Mouse (Mus musculus) urinary bladder, adult 18-20 months (tissue): ENCODE results near the gene Trmt61a.
A peak's percentile ranks its signal among the peaks of the same experiment; 100 is the strongest.

Experiments
- DNase-seq, 2 experiments: peaks; one replicate each; pipeline ENCODE4 v3.0.0; 2022; ENCODE audit warnings: low spot score in 2 of 2, mixed read lengths in 2 of 2

Gene Trmt61a

DNA sequence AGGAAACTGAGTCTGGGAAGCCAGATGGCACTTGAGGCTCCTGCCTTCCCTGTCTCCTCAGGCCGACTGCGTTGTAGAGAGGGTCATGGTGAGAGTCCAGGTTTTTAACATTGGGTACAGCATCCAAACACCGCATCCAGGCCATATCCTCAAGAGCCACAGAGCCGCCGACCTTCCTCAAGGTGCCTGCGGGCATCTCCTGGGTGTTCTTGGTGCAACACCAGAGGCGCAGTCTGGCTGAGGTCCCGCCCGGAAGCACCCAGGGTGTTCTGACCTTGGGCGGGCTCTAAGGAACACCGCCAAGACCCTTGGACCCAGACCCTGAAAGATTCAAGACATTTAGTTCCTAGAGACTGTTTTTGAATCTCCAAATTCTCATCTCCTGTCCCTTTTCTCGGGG is 5.3 kb upstream of the Trmt61a start:
- peak in 1 of 2 experiments; percentile 37 for DNase-seq

DNA sequence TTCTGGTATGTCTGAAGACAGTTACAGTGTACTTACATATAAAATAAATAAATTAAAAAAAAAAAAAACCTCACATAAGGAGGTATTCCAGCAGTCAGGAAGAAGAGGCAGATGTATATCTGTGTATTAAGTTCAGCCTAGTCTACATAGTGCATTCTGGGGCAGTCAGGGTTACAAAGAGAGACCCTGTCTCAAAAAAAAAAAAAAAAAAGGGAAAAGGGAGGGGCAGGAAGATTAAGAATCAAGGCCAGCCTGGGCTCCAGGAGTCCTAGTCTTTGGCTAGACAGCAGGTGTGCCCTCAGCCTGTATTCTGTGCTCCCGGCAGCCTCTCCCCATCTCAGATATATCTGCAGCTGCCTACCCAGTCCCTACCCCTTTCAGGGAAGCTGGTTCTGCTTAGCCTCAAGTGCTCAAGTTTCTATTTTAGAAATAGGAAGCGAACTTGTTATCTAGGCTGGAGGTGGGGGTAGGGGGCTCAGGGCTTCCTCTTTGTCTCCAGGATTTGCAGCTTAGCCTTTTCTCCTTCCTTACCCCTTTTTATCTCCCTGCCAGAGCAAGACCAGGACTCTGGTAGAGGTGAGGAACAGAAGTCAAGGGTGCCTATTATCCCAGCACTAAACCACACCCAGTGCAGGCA is 2.9 kb upstream of the Trmt61a start:
- no peak for DNase-seq

DNA sequence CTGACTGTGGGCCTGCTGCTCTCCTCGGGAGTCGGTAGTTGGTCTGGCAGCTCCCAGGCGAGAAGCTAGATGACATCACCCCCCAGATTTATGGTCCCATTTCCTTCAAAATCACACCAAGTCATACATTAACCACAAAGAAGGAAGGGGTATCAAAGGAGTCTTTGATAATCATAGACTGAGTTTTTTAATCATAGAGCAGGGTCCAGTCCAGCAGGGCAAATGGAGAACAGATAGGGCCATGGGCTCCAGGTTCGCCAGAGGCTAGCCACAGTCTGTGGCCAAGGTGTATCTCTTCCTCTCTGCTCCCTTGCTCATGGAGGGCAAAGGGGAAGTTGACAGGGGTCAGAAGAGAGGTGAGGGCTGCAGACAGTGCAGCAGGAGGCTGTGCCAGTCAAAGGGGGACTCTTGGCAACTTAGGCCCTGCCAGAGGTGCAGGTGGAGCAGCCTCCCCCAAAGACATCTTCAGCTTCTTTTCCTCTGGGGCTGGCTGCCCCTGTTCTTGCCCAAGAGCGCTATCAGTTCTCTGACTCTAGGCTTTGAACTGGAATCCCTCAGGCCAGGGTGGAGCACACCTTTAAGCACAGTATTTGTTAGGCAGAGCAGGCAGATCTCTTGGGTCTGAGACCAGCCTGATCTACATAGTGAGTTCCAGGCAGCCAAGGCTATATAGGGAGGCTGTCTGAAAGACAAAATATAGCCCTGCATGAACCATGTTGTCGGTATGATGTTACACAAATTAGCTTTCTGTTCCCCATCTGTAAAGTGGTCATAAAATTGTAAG is 1.9 kb upstream of the Trmt61a start:
- DNase-seq: no peak

DNA sequence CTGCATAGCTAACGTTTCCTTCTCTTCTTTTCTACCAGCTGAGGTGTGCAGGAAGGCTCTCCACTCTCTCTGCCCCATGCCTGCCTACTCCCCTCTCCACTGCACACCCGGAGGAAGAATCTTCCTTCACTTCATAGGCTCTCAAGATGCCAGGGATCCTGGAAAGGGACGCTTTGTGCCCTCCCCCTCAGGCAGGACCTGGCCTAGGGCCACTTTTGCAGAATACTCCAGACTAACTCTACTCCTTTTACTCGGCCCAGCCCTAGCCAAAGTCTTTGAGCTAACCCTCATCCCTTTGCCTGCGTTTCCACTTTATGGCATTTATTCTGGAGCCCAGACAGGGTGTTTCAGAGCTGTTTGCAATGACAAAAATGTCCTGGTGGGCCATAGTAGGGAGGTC is 484 bp upstream of the Trmt61a start:
- DNase-seq: peak in 1 of 2 experiments; percentile 36

DNA sequence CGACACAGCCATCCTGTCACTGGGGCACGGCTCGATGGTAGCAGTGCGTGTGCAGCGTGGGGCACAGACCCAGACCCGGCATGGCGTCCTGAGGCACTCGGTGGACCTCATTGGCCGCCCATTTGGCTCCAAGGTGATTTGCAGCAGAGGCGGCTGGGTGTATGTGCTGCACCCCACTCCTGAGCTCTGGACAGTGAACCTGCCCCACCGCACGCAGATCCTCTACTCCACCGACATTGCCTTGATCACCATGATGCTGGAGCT is 697 bp downstream of the Trmt61a start:
- no peak for DNase-seq

DNA sequence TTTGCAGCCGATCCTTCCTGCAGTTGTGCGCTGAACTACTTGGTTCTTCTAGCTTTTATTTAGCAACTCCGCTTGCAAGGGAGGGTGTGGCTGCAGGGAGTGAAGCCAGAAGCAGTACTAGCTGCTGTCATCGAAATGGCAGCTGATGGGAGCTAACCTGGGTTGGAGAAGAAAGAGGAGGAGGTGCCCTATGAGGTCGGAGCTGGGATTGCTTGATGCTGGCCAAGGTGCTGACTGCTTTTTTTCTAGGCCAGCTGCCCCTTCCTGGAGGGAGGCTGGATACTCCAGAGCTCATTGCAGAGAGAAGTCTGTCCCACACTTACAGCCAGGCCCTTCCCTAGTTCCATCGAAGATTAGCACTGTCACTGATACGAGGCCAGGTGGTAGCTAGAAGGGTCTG is 1.1 kb downstream of the Trmt61a start:
- no peak for DNase-seq

DNA sequence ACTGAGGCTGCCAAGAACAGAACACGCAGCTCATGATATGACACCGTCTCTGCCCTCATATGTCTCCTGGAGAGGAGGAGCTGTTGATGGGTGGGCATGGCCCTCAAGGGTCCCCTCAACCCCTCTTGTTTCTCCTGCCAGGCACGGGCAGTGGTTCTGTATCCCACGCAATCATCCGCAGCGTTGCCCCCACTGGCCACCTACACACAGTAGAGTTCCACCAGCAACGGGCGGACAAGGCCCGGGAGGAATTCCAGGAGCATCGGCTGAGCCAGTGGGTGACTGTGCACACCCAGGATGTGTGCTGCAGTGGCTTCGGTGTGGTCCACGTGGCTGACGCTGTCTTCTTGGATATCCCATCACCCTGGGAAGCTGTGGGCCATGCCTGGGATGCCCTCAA is 2.8 kb downstream of the Trmt61a start:
- DNase-seq: no peak

DNA sequence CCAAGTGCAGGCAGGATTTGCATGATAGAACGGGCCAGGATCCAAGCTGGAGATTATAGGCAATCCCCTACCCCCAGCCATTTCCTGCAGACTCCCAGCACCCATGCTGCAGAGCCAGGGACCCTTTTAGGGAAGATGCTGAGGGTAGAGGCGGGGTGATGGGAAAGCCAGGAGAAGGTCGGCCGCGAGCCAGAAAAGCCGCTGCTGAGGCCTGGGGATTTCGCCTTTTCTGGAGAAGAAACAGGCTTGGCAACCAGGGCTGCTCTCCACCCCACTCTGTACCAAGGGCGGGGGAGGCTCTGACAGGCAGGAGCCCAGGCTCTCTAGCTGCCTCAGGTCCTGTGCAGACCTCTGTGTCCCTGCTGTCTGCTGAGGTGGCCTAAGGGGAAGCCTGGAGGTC is 3.4 kb downstream of the Trmt61a start:
- no peak for DNase-seq

DNA sequence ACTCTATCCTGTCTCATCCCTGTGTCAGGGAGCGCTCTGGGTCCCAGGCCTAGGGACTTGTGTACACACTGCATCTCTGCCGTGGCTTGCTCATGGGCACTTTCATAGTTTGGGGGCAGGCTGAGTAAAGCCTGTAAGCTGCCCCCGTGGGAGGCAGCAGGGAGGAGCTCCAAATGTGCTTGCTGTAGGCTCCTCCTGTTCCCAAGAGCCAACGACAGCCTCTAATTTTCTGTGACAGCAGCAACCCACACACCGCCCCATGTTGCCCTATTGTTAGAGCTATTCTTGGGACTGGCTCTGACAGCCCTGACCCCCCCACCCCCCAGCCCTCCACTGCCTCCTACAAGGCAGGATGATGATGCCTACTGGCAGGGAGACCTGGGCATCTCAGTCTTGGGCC is 4.1 kb downstream of the Trmt61a start:
- DNase-seq: no peak

DNA sequence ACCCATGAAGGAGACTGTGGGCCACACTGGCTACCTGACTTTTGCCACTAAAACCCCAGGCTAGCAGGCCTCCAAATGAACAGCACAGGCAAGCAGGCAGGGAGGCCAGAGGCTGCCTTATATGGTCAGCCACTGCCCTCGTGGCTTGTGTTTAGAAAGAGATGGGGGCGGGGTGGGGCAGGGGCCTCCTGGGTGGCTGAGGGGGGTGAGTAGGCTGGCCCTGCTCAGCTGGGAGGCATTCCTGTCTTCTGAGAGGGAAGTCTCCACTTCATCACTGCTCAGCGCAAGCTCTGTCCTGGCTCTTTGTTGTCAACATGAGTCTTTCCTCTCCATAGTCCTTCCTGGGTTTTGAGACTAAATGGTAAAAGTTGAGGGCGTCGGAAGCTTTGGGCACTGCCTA is 4.9 kb downstream of the Trmt61a start:
- no peak for DNase-seq

DNA sequence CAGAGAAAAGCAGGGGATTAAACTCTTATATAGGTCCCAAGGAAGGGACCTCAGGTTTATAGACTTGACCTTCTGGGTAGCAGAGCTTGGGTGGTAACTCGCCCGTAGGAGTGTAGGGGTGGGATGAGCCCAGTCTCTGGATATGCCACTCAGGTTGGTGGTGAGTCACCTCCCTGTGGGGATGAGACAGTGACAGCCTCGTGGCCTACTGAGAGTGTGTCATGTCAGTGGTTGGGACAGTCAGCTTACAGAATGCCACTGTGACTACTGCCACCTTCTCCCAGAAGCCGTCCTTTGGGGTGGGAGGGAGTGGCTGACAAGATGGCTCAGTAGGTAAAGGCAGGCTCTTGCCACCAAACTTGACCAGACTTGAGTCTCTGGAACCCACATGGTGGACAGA is 8.5 kb downstream of the Trmt61a start:
- no peak for DNase-seq

DNA sequence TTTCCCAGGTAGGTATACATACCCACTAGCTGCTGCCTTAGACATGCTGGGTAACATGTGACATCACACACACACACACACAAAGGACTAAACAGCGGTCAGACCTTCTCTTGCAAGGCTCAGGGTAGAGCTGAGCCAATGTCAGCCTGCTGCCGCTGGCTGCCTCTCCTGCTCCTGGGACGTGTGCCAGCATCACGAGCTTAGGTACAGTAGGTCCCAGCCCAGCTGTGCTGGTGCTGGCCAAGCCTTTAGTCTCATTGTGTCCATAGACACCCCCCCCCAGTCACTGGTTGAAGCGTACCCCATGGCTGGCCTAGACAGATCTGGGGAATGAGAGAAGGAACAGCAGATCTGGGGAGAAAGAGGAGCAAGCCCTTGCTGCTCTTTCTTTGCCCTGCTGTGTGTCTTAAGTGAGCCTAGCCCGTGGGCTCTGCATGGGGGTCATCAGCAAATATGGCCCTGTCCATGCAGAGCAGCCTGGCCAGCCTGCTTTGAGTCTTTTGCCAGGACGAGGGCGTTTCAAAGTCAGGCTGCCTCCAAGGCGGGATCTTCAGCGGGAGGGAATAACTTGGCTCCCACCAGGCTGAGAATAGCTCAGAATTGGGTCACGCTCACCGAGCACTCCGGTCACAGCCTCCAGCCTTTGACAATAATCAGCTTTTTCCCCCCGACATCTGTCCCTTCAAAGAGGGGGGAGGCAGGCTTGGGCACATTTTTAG is 9.6 kb downstream of the Trmt61a start:
- DNase-seq: peak in 1 of 2 experiments; percentile 53

DNA sequence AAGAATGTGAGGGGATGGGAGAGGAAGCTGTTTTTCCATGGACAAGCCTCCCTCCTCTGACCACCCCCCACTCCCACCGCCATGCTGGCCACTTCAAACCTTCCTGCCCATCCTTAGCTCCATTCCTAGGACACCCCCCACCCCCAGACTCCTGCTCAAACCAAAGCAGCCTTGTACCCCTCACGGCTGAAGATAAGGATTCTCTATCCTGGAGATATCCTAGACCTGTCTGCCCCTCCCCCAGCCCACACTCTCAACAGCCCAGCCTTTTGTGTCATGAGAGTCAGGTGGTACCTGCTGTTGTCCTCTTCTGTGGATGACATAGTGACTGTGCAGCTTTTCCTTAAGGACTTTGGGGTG is 10.1 kb downstream of the Trmt61a start:
- DNase-seq: no peak

DNA sequence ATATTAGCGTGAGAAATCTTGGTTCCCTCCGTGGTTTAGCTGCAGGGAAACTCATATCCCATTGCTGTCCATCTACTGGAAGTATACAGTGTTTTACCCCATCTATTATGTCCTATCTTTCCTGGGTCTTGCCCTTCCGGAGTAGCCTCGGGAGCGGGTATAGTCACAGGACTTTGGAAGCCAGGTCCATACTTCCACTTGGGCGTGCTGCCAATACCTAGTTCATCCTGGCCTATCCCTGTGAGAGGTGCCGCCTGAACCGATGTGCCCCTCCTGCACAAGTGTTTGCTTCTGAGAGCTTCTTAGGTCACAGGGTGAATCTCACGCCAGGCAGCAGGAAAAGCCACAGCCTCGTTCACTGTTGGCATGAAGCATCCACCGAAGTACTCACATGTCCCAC is 11.5 kb downstream of the Trmt61a start:
- no peak for DNase-seq

DNA sequence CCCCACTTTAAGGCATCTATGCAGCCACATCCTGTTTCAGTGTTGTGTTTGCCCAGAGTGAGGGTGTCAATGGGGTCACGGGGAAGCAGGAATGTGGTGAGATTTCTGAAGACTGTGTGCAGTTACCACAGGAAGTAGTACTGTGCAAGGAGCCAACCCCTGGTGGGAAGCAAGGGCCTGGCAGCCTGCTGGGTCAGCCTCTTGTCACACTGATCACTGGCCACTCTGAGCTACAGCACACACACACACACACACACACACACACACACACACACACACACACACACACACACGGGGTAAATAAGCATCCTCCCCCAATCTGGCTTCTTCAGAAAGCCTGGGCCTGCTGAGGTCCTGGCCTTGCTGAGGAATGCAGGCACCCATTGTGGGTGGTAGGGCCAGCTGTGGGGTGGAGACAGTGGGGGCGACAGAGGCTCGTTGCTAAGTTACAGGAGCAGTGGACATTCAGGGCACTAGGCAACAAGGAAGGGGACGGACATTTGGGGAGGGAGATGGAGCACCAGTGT is 13.5 kb downstream of the Trmt61a start:
- DNase-seq: no peak

DNA sequence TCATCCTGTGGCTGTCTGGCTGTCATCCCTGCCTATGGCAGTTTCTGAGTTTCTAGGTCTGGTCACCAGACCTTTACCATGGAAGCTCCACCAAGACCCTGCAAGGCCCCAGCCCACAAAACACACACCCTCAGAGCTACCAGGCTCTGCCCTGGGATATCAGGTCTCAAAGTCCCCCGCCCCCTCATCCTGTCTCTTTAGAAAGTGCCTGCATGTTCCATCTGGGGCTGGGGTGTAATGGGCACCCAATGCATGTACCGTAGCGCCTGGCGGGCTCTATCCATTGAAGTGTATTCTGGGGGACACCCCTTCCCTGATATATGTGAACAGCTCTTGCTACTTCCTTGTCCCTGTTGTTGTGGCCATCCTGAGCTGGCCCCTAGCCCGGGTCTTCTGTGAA is 15.0 kb downstream of the Trmt61a start:
- DNase-seq: no peak

DNA sequence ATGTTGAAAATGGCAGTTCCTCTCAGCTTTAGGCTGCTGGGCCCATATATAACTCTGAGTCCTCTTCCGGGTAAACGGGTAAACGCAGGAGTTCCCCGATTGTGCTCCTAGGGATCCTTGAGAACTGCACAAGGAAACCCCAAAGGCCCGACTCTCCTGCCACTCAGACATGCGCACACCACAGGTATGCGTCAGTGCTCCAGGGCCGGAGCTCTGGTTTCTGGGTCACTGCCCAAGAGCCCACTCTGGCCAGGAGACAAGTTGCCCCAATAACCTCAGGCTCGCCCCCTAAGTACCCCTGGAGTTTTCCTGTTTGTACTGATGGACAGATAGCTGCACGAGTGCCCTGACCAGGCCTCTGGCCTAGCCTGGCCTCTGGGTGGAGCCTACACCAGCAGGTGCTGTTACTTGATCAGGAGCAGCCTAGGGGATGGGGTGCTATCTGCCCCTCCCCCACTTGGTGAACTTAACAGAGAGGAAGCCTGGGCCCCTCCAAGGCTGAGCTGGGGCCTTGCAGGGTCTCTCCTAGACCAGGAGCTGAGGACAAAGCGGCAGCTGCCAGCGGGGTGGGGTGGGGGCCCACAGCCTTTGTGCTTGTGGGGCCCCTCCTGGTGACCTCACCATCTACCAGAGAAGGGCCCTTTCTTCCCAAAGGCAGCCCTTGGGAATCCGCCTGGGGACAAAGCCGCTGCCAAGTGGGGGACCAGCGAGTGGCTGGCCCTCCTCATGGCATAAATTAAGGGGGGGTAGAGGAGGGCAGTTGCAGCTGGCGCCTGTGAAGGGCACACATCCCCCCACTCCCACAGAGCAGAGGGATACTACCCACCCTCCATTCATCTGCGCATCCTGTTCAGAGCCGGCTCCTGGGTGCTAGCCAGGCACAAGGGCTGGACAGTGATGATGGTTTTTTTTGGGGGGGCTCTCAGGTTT is 15.7 kb downstream of the Trmt61a start:
- DNase-seq: no peak

DNA sequence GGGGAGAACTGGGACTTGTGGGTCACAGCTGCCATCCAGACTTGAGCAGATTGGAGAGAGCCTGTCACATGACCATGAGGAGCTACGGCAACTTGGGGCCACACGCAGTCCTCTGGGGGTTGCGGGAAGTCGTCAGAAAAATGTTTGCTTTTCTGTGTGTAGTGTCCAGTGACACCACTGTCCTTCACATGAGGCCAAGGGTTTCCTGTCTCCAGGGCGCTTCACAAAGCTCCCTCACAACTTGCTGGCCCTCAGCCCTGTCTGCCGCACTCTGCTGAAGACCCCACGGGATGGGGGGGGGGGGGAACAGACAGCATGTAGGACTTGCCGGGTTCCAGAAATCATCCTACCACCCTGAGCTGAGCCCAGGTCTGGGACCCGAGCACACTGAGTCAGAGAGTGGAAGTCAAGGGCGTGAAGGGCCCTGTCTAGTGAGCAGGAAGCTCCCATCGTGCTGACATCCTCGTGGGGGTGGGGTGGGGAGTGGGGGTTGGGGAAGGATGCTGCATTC is 16.4 kb downstream of the Trmt61a start:
- no peak for DNase-seq

DNA sequence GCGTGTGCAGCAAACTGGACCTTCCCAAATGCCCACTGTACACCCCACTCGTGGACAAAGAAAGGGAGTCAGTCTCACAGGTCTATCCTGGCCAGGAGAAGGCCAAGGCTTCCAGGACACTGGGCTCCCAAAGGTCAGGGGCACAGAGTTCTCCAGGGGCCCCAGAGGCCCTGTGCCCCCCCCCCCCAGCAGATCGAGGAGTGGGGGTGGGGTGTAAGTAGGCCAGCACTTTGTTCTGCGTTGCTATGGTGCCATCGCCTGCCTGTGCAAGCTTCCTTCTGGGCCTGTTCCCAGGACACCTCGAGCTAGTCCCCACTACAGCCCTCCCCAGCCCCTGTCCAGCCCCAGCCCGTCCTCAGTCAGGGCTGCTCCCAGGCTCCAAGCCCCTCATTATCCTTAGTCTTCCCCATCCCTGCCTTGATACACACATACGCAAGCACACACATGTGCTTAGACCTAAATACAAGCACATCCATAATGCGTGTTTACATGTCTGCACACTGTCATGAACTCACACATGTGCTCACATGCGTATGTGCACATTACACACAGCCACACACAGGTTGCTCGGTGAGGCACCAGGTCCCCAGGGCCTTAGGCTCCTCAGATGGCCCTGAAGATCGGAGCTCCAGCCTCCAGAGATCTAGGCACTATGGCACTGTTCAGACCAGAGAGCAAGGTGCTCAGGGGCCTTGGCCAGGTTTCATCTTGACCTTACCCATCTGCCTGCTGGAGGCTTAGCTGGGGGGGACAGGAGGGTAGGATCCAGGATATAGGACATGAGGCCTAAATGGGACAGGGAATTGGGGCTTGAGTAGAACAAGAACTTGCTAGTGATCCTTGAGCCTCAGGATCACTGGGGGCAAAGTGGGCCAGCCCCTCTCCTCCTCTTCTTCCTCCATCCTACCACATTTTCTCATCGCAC is 17.2 kb downstream of the Trmt61a start:
- DNase-seq: no peak

DNA sequence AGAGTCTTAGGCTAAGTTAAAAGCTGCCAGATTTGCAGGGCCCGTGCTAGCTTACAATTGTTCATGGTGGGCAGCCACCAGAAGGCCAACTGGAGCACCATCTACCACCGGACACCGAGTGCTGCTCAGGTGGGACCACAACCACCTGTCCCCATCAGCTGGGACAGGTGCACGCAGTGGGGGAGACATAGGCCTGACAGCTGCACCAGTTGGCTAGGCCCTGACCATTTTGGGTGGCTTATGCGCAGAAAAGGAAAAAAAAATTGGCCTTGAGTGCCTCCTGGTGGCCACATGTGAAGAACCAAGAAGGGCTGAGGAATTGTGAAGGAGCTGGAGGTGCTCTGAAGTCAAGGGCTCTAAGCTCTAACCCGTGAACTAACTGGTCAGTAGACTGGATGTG is 18.3 kb downstream of the Trmt61a start:
- peak in 1 of 2 experiments; percentile 40 for DNase-seq

DNA sequence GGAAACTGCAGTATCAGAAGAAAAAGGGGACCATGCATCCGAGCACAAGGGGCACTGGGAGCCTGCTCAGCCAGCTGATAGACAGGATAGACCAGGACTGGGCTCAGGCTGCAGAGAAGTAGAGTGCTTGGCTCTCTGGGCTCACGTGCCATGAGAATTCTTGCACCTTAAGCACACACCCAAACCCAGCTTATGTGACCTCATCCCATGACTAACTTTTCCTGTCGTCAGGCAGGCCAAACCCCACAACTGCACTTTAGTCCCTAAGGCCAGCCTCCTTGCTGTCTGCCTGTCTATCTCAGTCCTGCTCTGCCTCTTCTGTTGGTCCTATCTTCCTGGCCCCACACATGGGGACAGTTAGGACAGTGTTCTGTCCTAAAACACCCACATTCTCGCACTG is 19.8 kb downstream of the Trmt61a start:
- DNase-seq: no peak
